Mouse (Mus musculus) hindbrain, embryonic 16.5 days (tissue): Measurements from ENCODE around the gene Smtnl2. TPM values are rescaled to one million over a fixed set of nuclear protein-coding genes. Genes with fewer than 3 reads are reported as not detected.

Source experiments
- ATAC-seq: fragments of 200-750 bp; cut with Nextera tagmentation; 2 replicates; pipeline ENCODE4 v1.8.0; 2017; ENCODE audit warnings: moderate TSS enrichment, moderate library complexity
- H3K27ac ChIP-seq: fragments of 300-500 bp; sonication (generic); 2 replicates; pipeline ENCODE4 v1.5.1; 2014; ENCODE audit warnings: low read depth, mild to moderate bottlenecking, control low read depth, low read length, moderate library complexity
- H3K27me3 ChIP-seq: fragments of 300-500 bp; sonication (generic); replicated peaks from 2 replicates; pipeline ENCODE4 v1.6.1; 2014; ENCODE audit warnings: low read length; ENCODE audit not compliant: control insufficient read depth, insufficient read depth
- H3K36me3 ChIP-seq: fragments of 300-500 bp; sonication (generic); 2 replicates; pipeline ENCODE4 v1.6.1; 2014; ENCODE audit warnings: mild to moderate bottlenecking, low read length, moderate library complexity, mixed read lengths; ENCODE audit not compliant: control insufficient read depth, insufficient read depth
- H3K4me1 ChIP-seq: fragments of 300-500 bp; sonication (generic); 2 replicates; pipeline ENCODE4 v1.6.1; 2014; ENCODE audit warnings: low read depth, low read length; ENCODE audit not compliant: control insufficient read depth, insufficient read depth
- H3K4me2 ChIP-seq: fragments of 300-500 bp; sonication (generic); 2 replicates; pipeline ENCODE4 v1.6.1; 2014; ENCODE audit warnings: mild to moderate bottlenecking, low read length, control low read depth, moderate library complexity
- H3K4me3 ChIP-seq: fragments of 300-500 bp; sonication (generic); 2 replicates; pipeline ENCODE4 v1.5.1; 2014; ENCODE audit warnings: mild to moderate bottlenecking, low read length, control low read depth, moderate library complexity
- H3K9ac ChIP-seq: fragments of 300-500 bp; sonication (generic); 2 replicates; pipeline ENCODE4 v1.6.1; 2014; ENCODE audit warnings: low read depth, mild to moderate bottlenecking, control low read depth, low read length, moderate library complexity
- H3K9me3 ChIP-seq: fragments of 300-500 bp; sonication (generic); 2 replicates; pipeline ENCODE4 v1.6.1; 2014; ENCODE audit warnings: mild to moderate bottlenecking, low read length, moderate library complexity; ENCODE audit not compliant: control insufficient read depth
- WGBS: fragments of 180-500 bp; shearing (Covaris S2); extraction: QIAGEN DNeasy Blood & Tissue Kit; methylation state at CpG from one replicate; pipeline ENCODE4 v1.1.7; 2014; 5-methylcytosine and 5-hydroxymethylcytosine counted together
- polyA plus RNA-seq: library from polyadenylated mRNA; unstranded; fragments of >200 nt; fragmentation: Nextera tagmentation; extraction: Ambion mirVana; gene quantifications from 2 replicates; pipeline ENCODE4 v1.2.1, GENCODE M21; 2015

Smtnl2 gene
- polyA plus RNA-seq, 1 experiment from 2014 or later: 12.3 TPM

DNA sequence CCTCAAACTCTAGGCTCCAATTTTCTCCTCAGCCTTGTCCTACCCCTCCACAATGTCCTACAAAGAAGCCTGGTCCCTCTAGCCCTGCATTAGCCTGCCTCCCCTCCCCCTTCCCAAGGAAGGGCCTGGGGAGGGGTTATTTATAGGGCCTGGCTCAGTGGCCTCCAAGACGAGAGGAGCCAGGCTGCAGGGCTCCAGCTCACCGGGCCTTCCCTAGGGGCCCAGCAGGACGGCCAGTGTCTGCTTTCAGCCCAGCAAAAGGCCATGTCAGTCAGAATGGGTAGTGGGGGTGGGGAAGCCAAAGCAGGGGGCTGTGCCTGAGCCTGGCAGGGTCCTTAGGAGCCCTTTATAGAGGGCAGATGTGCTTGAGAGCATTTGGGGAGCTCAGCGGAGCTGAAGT, 5.9 kb upstream of the Smtnl2 start:
- ATAC-seq: no peak
- peaks cover 2% of the 10 kb centered on the region; the same call in 1 of the 2 replicates for H3K27me3 ChIP-seq
- 7% methylated on average over 4 of the region's 4 CpGs for WGBS
- H3K36me3 ChIP-seq: no peaks in the 10 kb centered on the region
- H3K4me1 ChIP-seq: no peaks in the 10 kb centered on the region
- no peak overlapping the region for H3K27ac ChIP-seq
- H3K9ac ChIP-seq: no peak overlapping the region
- H3K4me3 ChIP-seq: no peak overlapping the region
- no peak overlapping the region for H3K4me2 ChIP-seq
- H3K9me3 ChIP-seq: no peaks in the 10 kb centered on the region

DNA sequence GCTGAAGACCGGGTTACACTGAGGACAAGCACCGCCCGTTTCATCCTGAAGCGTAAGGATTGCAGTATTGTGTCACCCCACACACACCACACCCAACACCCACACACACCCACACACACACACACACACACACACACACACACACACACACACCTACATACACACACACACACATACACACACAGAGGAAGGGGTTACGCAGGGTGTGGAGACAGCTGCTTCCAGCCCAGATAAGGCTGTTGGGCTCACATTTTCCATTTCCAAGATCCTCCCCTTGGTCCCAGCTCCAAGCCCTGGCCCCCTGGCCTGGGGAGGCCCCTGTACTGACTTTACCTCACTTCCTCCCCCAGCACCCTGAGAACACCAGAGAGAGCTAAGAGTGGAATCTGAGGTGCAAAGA, 5.2 kb upstream of the Smtnl2 start:
- H3K9me3 ChIP-seq: no peaks in the 10 kb centered on the region
- WGBS: 88% methylated on average over 5 of the region's 5 CpGs
- H3K4me3 ChIP-seq: no peak overlapping the region
- no peak for ATAC-seq
- H3K4me1 ChIP-seq: peaks cover 2% of the 10 kb centered on the region
- H3K4me2 ChIP-seq: no peak overlapping the region
- H3K27me3 ChIP-seq: peaks cover 5% of the 10 kb centered on the region; the same call in 1 of the 2 replicates
- H3K36me3 ChIP-seq: no peaks in the 10 kb centered on the region
- no peak overlapping the region for H3K27ac ChIP-seq
- no peak overlapping the region for H3K9ac ChIP-seq

DNA sequence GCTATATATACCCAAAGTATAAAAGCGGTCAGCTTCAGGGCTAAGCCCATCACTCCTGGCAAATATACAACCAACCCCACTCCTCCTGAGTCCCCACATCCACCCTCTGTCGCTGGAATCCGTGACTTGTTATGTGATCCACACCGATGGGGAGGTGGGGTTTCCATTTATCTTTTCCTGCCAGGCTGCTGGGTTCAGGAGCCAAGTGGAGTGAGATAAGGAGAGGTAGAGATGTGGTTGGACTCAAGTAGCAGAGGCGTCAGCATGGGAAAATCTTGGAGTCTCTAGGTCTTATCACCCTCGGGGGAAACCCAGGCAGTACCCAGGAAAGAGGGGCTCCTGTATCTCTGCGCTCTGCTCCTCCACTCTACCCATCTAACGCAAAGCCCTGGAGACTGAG, 3.6 kb upstream of the Smtnl2 start:
- 87% methylated on average over 8 of the region's 8 CpGs for WGBS
- ATAC-seq: no peak
- Histone ChIP-seq H3K27me3 (peaks cover 5% of the 10 kb centered on the region; the same call in 1 of the 2 replicates), H3K9ac (no peak overlapping the region), H3K4me3 (no peak overlapping the region), H3K27ac (no peak overlapping the region), H3K9me3 (no peaks in the 10 kb centered on the region), H3K36me3 (no peaks in the 10 kb centered on the region), H3K4me2 (no peak overlapping the region), H3K4me1 (peaks cover 12% of the 10 kb centered on the region)

DNA sequence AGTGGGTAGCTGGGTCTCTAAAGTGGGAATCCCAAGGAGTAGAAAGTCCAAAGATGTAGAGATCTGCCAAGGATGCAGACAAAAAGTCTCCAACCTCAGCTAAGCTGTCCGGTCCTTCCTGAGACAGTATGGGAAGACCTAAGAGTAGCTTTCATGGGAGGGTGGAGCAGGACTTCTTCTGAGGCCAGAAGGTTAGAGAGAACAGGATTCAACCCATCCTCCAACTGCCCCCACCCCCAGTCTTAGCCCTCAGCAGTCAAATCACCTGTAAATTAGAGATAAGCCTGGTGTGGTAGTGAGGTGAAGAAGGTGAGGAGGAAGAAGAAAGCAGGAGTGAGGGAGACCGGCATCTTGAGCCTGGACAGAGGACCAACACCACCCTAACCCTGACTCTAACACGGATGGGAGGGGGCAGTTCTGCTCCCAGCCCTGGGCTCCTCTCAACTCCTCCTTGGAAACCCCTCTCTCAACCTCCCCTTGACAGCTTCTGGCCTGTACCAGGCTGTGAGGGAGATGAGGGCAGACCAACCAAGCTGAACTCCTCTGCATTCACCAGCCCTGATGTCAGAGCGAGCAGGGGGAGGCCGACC, 2.2 kb upstream of the Smtnl2 start:
- H3K4me2 ChIP-seq: no peak overlapping the region
- H3K27ac ChIP-seq: no peak overlapping the region
- H3K27me3 ChIP-seq: peaks cover 8% of the 10 kb centered on the region
- H3K4me1 ChIP-seq: peaks cover 12% of the 10 kb centered on the region
- 76% methylated on average over 5 of the region's 5 CpGs for WGBS
- no peak overlapping the region for H3K4me3 ChIP-seq
- H3K36me3 ChIP-seq: no peaks in the 10 kb centered on the region
- no peak overlapping the region for H3K9ac ChIP-seq
- no peak for ATAC-seq
- no peaks in the 10 kb centered on the region for H3K9me3 ChIP-seq

- no peak overlapping the region for H3K4me2 ChIP-seq
- H3K27me3 ChIP-seq: peaks cover 10% of the 10 kb centered on the region
Measured at GRCm38 (mm10) chr11:72413016-72413415, 1.5 kb upstream of the Smtnl2 start.

DNA sequence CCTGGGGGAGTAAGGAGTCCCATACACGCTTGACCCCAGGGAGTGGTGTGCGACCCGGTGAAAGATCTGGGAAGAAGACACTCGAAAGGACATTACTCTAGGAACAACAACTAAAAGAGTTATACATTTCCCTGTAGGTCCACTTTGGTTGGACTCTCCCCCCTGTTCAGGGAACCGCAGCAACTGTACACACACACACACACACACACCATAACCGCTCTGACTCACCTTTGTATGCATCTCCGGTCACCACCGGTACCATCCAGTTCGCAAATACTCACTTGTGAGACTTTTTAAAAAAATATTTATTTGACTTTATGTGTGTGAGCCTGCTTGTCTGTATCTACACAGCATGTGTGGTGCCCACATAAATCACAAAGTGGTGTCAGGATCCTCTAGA, 432 bp upstream of the Smtnl2 start:
- ATAC-seq: no peak
- Histone ChIP-seq H3K9ac (no peak overlapping the region), H3K9me3 (no peaks in the 10 kb centered on the region), H3K4me1 (peaks cover 12% of the 10 kb centered on the region), H3K27ac (no peak overlapping the region), H3K4me2 (peak overlapping the region; percentile 97), H3K4me3 (peak overlapping the region; percentile 65), H3K36me3 (no peaks in the 10 kb centered on the region), H3K27me3 (peaks cover 10% of the 10 kb centered on the region)
- 36% methylated on average over 9 of the region's 9 CpGs for WGBS

More at GRCm38 (mm10) chr11:72413016-72413415, 1.5 kb upstream of the Smtnl2 start:
- Histone ChIP-seq H3K27ac (no peak overlapping the region), H3K9ac (no peak overlapping the region), H3K4me1 (peaks cover 12% of the 10 kb centered on the region), H3K4me3 (no peak overlapping the region), H3K36me3 (no peaks in the 10 kb centered on the region), H3K9me3 (no peaks in the 10 kb centered on the region)
- 78% methylated on average over 7 of the region's 7 CpGs for WGBS
- no peak for ATAC-seq

GRCm38 (mm10) chr11:72410521-72411092, 906 bp downstream of the Smtnl2 start:
- peak overlapping the region; percentile 75; the same call in 1 of the 2 replicates for H3K27ac ChIP-seq
- WGBS: 1% methylated on average over 25 of the region's 25 CpGs
- H3K4me3 ChIP-seq: peak overlapping the region; percentile 65
- H3K4me1 ChIP-seq: peaks cover 12% of the 10 kb centered on the region
- peak overlapping the region; percentile 97 for H3K4me2 ChIP-seq
- no peaks in the 10 kb centered on the region for H3K9me3 ChIP-seq
- H3K9ac ChIP-seq: peak overlapping the region; percentile 73
- no peaks in the 10 kb centered on the region for H3K36me3 ChIP-seq
- H3K27me3 ChIP-seq: peaks cover 10% of the 10 kb centered on the region
- peak; percentile 61 for ATAC-seq

DNA sequence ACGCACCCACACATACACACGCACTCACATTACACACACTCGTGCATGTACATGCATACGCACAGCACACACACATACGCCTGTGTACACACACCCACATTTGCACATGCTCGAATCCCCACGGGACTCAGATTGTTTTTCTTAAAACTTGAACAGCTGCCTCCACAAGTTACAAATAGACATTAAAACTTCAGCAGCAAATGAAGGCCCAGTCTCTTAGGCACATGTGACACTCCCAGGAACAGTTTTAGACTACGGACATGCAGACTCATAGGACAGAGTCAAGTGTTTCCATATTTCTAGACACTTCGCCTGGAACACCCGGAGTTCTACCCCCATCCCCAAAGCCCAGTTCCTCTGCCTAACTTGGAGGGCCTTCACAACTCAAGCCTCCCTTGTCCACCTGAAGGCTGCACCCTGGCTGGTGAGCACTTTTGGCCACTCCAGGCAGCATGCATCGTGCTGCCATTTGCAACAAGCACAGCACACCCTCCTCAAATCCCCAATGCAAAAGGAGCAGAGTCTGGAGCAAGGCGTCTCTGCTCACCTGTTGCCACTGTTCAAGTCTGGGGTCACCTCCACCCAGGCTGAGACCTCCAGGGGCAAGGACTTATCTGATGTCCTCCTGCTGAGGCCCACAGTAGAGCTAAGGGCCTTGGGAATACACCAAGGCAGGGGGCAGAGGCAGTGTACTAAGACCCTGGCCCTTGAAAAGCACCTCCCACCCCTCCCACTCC, 1.7 kb downstream of the Smtnl2 start:
- Histone ChIP-seq H3K27ac (no peak overlapping the region), H3K36me3 (no peaks in the 10 kb centered on the region), H3K9ac (no peak overlapping the region), H3K9me3 (no peaks in the 10 kb centered on the region), H3K27me3 (peaks cover 10% of the 10 kb centered on the region), H3K4me2 (0 out of 2 replicates have a peak overlapping the region, but pooled peaks have one; percentile 10), H3K4me1 (peaks cover 12% of the 10 kb centered on the region), H3K4me3 (no peak overlapping the region)
- 73% methylated on average over 12 of the region's 12 CpGs for WGBS
- ATAC-seq: no peak

GRCm38 (mm10) chr11:72408451-72409170, 2.9 kb downstream of the Smtnl2 start:
- ATAC-seq: no peak
- H3K36me3 ChIP-seq: no peaks in the 10 kb centered on the region
- no peaks in the 10 kb centered on the region for H3K9me3 ChIP-seq
- H3K4me2 ChIP-seq: no peak overlapping the region
- no peak overlapping the region for H3K27ac ChIP-seq
- peaks cover 10% of the 10 kb centered on the region for H3K27me3 ChIP-seq
- H3K4me3 ChIP-seq: no peak overlapping the region
- WGBS: 63% methylated on average over 9 of the region's 9 CpGs
- H3K4me1 ChIP-seq: peaks cover 12% of the 10 kb centered on the region
- H3K9ac ChIP-seq: no peak overlapping the region
